Mouse (Mus musculus) liver, embryonic 14.5 days (tissue): ENCODE measurements around the gene Trnau1ap. TPM values are rescaled to one million over a fixed set of nuclear protein-coding genes. Genes with fewer than 3 reads are reported as not detected.

Source experiments
- ATAC-seq: fragments of 200-750 bp; cut with Nextera tagmentation; 2 replicates; pipeline ENCODE4 v1.8.0; 2017; ENCODE audit warnings: moderate number of reproducible peaks, mild to moderate bottlenecking, moderate library complexity; ENCODE audit not compliant: insufficient read depth
- DNase-seq, 3 experiments: peaks; one replicate each; pipeline ENCODE4 v3.0.0-alpha.2; 2012 to 2013; ENCODE audit warnings: low read depth in 3 of 3, low spot score in 3 of 3
- H3K27ac ChIP-seq: fragments of 300-500 bp; sonication (generic); 2 replicates; pipeline ENCODE4 v1.5.1; 2014; ENCODE audit warnings: moderate library complexity, mild to moderate bottlenecking, control low read depth, inconsistent platforms
- H3K27me3 ChIP-seq: fragments of 300-500 bp; sonication (generic); 2 replicates; pipeline ENCODE4 v1.6.1; 2014; ENCODE audit warnings: mild to moderate bottlenecking, low read length, moderate library complexity; ENCODE audit not compliant: control insufficient read depth, insufficient read depth
- H3K36me3 ChIP-seq: fragments of 300-500 bp; sonication (generic); replicated peaks from 2 replicates; pipeline ENCODE4 v1.6.1; 2014; ENCODE audit warnings: low read depth; ENCODE audit not compliant: control insufficient read depth, insufficient read depth
- H3K4me1 ChIP-seq, 2 experiments: fragments of 200-500 bp in 1 of 2; fragments of 300-500 bp in 1 of 2; sonication (generic) in 1 of 2; replicated peaks; 2 replicates each; pipeline ENCODE4 v1.6.1; 2012 to 2014; ENCODE audit warnings: antibody characterized with exemption in 1 of 2, inconsistent platforms in 1 of 2, low read length in 1 of 2; ENCODE audit not compliant: control insufficient read depth in 2 of 2, insufficient read depth in 2 of 2
- H3K4me2 ChIP-seq: fragments of 300-500 bp; sonication (generic); 2 replicates; pipeline ENCODE4 v1.6.1; 2014; ENCODE audit warnings: low read depth, mild to moderate bottlenecking, control low read depth, moderate library complexity
- H3K4me3 ChIP-seq, 2 experiments: fragments of 200-500 bp in 1 of 2; fragments of 300-500 bp in 1 of 2; sonication (generic) in 1 of 2; 2 replicates each; pipeline ENCODE4 v1.5.1; 2012 to 2014; ENCODE audit warnings: low read depth in 2 of 2, low read length in 2 of 2, mild to moderate bottlenecking in 2 of 2, control low read depth in 1 of 2, inconsistent platforms in 1 of 2, moderate library complexity in 1 of 2; ENCODE audit not compliant: insufficient read depth in 1 of 2
- H3K9ac ChIP-seq: fragments of 300-500 bp; sonication (generic); replicated peaks from 2 replicates; pipeline ENCODE4 v1.6.1; 2014; ENCODE audit warnings: mild to moderate bottlenecking, control low read depth, moderate library complexity
- H3K9me3 ChIP-seq: fragments of 300-500 bp; sonication (generic); 2 replicates; pipeline ENCODE4 v1.6.1; 2016; ENCODE audit warnings: low read length, mixed read lengths; ENCODE audit not compliant: control insufficient read depth
- CTCF ChIP-seq: IDR thresholded peaks from 2 replicates; pipeline ENCODE4 v1.5.1; 2016; ENCODE audit warnings: antibody characterized with exemption, low read depth, control low read depth
- EP300 ChIP-seq: IDR thresholded peaks from 2 replicates; pipeline ENCODE4 v1.6.1; 2016; ENCODE audit warnings: antibody characterized with exemption, low read depth
- WGBS: fragments of 180-500 bp; shearing (Covaris S2); extraction: QIAGEN DNeasy Blood & Tissue Kit; methylation state at CpG from one replicate; pipeline ENCODE4 v1.1.7; 2014; ENCODE audit not compliant: insufficient replicate concordance; 5-methylcytosine and 5-hydroxymethylcytosine counted together
- polyA plus RNA-seq, 2 experiments: library from polyadenylated mRNA; depleted of rRNA in 1 of 2; stranded (reverse) in 1 of 2; unstranded in 1 of 2; fragments of >200 nt; fragmentation: Nextera tagmentation in 1 of 2; extraction: Ambion mirVana in 1 of 2; gene quantifications; 2 replicates each; pipeline versions ENCODE4 v1.2.1 to v1.2.3; 2012 to 2014

Gene Trnau1ap
- polyA plus RNA-seq, 2 experiments, result 8.8 to 36.6 TPM

DNA sequence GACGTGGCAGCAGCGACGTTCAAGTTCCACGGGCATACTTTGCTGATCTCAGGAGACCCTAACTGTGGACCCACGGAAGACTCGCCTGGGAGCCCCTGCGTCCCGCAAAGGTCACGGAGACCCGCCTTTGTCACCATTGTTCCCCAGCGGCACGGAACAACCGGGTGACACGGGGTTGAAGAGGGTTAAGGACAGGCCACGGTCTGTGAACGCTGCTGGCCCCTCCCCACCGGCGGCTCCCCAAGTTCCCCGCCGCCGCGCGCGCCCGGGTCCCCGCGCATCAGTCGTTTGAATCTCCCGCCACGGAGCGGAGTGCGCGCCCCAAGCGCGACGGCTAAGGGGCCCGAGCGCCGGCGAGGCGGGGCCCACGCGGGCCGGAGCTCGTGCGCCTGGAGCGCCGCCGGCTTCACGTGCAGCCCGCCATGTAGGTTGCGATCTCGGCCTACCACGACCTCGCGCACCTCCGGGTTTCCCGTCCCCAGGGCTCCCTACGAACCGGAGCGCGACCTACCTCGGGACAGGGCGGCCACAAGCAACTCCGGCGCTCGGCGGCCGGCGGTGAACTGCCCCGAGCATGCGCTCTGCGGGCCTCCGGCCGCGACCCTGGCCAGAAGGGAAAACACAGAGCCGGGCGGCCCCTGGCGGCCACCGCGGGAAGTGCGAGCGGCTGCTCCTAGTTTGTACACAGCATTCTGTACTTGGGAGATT, 16.0 kb upstream of the Trnau1ap start:
- Histone ChIP-seq H3K4me2 (peak overlapping the region; percentile 92), H3K4me1 (peaks cover 12 to 27% of the 10 kb centered on the region in 2 experiments), H3K27ac (peak overlapping the region; percentile 78), H3K9ac (peak overlapping the region; percentile 88), H3K36me3 (peaks cover 4% of the 10 kb centered on the region), H3K4me3 (peak overlapping the region; percentile 72 to 79), H3K9me3 (no peaks in the 10 kb centered on the region), H3K27me3 (no peaks in the 10 kb centered on the region)
- TF ChIP-seq EP300 (0 out of 2 replicates have a peak, but pooled peaks have one; percentile 25), CTCF (peak; percentile 93)
- peak; percentile 74 to 79 (median 76) for DNase-seq
- peak; percentile 87 for ATAC-seq
- under 1% methylated on average over 83 of the region's 83 CpGs for WGBS

DNA sequence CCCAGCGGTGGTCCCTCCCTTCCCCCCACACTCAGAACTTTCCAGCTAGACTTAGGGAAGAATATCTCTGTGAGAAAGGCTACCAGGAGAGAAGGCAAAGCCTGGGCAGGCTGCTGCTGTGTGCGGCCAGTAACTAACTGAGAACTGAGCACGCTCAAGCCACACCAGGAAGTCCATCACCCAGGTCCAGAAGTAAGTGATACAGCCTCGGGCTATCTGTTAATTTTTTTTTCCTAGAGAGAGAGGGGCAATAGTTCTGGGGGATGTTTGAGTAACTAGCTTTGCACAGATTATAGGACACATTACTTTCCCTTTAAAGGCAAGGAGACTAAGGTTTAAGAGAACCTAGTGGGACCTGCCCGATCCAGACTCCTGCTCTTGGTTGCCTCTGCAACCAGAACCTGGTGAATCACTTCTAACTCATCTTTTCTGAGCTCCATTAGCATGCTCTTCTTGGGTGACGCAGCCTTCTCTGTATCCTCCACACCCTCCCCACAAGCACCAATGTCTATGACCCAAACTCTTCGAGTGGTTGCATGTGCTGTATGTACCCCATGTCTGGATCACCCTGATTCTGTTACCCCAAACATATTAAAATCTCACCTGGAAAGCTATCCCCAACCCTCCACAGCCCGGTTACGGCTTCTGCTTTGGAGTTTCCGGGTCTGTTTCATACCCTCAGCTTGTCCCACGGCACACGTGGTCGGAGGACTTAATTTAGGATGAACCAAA, 15.2 kb upstream of the Trnau1ap start:
- no peak for TF ChIP-seq EP300
- no peak for TF ChIP-seq CTCF
- peaks cover 10% of the 10 kb centered on the region for H3K36me3 ChIP-seq
- H3K4me2 ChIP-seq, result peak overlapping the region; percentile 92
- peaks cover 12 to 27% of the 10 kb centered on the region in 2 experiments for H3K4me1 ChIP-seq
- DNase-seq (peak in 1 of 3 experiments; percentile 52), ATAC-seq (peak; percentile 51)
- H3K27me3 ChIP-seq, result no peaks in the 10 kb centered on the region
- WGBS, result 3% methylated on average over 13 of the region's 13 CpGs
- H3K9me3 ChIP-seq, result no peaks in the 10 kb centered on the region
- H3K27ac ChIP-seq, result peak overlapping the region; percentile 78
- H3K4me3 ChIP-seq, result peak overlapping the region; percentile 72 to 79
- peak overlapping the region; percentile 88 for H3K9ac ChIP-seq

DNA sequence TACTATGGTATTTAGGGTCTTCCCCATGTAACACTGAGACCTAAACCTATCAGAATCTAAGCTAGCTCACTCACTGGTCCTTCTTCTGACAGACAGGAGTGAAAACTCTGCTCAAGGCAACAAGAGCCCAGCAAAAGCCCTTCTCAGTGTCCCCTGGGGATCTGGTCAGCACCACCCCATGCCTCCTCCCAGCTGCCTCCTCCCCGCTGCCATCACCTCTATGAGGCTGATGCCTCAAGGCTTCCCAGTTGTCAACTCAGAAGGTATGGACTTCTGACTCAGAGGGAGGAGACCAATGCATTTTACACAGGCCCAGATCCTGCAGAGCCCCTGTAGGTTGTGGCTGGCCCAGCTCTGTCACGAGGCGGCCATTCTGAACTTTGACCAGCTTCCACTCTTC, 12.1 kb upstream of the Trnau1ap start:
- no peak overlapping the region for H3K27ac ChIP-seq
- H3K4me2 ChIP-seq, result no peak overlapping the region
- TF ChIP-seq CTCF (no peak), EP300 (no peak)
- no peak overlapping the region for H3K4me3 ChIP-seq
- H3K27me3 ChIP-seq, result no peaks in the 10 kb centered on the region
- no peaks in the 10 kb centered on the region for H3K9me3 ChIP-seq
- 77% methylated on average over 3 of the region's 3 CpGs for WGBS
- ATAC-seq (no peak), DNase-seq (no peak)
- no peak overlapping the region for H3K9ac ChIP-seq
- peaks cover 12 to 25% of the 10 kb centered on the region in 2 experiments for H3K4me1 ChIP-seq
- H3K36me3 ChIP-seq, result peaks cover 40% of the 10 kb centered on the region

DNA sequence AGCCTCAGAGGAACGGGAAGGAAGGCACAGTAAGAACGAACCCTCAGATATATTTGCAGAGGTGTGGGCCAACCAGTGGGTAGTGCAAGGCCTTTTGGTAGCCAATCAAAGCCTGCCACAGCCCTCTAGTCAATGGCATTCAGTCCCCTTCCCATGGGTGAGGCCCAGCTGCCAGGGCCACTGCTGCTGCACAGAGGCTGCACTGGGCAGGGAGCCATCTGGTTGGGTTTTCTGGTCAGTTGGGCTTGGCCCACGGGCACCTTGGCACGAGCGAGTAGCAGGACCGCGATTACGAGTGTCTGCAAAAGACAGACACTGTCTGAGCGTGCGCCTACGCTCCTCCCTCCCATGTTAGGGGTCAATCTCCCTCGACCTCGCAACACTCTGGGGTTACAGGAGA, 9.6 kb upstream of the Trnau1ap start:
- Histone ChIP-seq H3K4me3 (no peak overlapping the region), H3K36me3 (peaks cover 65% of the 10 kb centered on the region), H3K27ac (no peak overlapping the region), H3K9me3 (no peaks in the 10 kb centered on the region), H3K4me2 (no peak overlapping the region), H3K4me1 (peaks cover 12 to 18% of the 10 kb centered on the region in 2 experiments), H3K27me3 (no peaks in the 10 kb centered on the region), H3K9ac (no peak overlapping the region)
- ATAC-seq (no peak), DNase-seq (no peak)
- 88% methylated on average over 13 of the region's 13 CpGs for WGBS
- TF ChIP-seq EP300, result no peak
- TF ChIP-seq CTCF, result no peak

DNA sequence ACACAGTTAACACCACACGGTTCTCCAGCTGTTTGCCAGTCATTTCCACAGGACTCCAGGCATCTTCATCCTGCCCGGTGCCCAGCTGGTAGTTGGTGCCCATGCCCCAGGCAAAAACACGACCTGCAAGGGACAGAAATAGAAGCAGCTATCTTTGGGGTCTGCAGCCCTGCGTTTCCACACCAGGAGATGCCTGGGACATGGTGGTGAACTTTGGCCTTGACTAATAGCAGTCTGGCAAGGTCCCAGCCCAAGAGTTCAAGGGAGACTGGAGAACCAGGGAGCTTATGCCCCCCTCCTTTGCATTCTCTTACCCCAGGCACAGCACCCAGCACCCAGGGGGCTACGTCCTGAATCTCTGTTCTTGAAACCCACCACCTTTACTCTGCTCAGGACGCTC, 3.5 kb upstream of the Trnau1ap start:
- peaks cover 60% of the 10 kb centered on the region for H3K36me3 ChIP-seq
- H3K4me2 ChIP-seq, result no peak overlapping the region
- H3K4me1 ChIP-seq, result peaks cover 9 to 12% of the 10 kb centered on the region in 2 experiments
- no peak for ATAC-seq
- H3K27me3 ChIP-seq, result no peaks in the 10 kb centered on the region
- WGBS, result 77% methylated on average over 6 of the region's 6 CpGs
- DNase-seq, result no peak
- no peaks in the 10 kb centered on the region for H3K9me3 ChIP-seq
- no peak overlapping the region for H3K4me3 ChIP-seq
- TF ChIP-seq EP300 (no peak), CTCF (no peak)
- no peak overlapping the region for H3K27ac ChIP-seq
- H3K9ac ChIP-seq, result no peak overlapping the region
